Mouse (Mus musculus) cerebellum, adult 11-12 months (tissue): ENCODE measurements around the gene Scaf8.
A peak's percentile ranks its signal among the peaks of the same experiment; 100 is the strongest.
"Not testable (repeated sequence)": the region's sequence is repeated elsewhere in the genome, so short reads cannot be mapped to it uniquely, and the experiment has no call there.

ENCODE experiments used
- DNase-seq: peaks from one replicate; pipeline ENCODE4 v3.0.0; 2022

The Scaf8 gene

DNA sequence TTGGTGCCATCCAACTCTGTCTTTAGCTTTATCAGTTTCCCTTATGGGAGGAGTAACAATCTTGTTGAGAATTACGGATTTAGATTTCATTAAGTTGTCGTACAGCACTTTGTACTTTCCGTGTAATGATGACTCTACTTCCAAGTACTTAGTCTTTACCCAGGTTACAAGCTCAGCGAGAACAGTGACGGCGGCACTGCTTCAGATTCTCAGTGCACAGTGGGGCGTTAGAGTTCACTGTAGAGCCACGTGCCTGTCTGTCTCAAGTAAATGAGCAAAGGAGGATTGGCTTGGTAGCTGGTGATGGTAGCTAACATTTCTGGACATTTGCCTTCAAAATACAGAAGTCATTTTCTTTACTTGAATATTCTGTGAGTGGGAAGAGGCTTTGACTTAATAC, 6.2 kb downstream of the Scaf8 start:
- not testable (repeated sequence) for DNase-seq

DNA sequence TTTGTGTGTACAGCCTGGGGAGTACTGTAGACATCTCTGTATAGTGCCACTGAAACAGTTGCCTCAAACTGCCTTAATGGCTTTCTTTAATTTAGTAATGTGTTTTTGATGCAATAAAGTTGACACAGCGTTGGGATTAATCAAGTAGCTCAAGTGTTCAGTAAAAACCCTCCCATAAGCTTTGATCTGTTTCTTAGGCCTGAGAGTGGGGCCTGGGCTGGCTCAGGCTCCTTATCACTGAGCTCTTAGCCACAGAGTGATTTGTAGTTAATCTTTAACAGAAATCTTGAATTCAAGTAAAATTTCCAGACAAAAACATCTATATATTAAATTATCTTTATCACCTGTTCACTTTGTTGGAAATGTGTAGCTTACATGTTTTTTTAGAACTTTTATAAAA, 8.8 kb downstream of the Scaf8 start:
- not testable (repeated sequence) for DNase-seq

DNA sequence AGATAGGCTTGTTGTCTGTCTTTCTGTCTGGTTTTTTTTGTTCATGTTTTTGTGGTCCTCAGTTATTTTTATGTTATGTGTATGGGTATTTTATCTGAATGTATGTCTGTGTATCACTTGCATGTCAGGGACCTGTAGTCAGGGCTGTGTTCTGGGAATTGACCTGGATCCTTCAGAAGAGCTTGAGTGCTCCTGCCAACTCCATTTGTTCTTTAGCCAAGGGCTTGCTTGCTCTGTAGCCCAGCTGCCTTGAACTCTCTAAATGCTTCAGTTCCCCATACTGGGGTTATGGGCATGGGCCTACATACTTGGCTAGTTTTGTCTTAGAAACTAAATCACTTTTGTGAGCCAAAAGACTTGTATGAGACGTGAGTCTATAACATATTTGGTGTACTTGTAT, 13.9 kb downstream of the Scaf8 start:
- no peak for DNase-seq

DNA sequence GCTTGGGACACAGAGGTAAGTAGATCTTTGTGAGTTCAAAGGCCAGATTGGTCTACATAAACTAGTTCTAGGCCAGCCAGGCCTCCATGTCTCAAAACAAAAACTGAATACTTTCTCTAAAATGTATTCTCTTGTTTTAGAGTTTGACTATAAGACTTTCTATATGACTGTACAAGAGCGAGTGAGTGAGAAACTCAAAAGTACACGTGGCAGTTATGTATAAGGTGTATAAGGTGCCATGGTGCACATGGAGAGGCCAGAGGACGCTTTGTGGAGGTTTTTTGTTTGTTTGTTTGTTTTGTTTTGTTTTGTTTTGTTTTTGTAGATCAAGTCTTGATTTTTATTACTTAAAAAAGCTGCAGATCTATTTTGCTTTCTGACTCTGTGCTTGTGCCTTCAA, 15.0 kb downstream of the Scaf8 start:
- DNase-seq, result no peak

DNA sequence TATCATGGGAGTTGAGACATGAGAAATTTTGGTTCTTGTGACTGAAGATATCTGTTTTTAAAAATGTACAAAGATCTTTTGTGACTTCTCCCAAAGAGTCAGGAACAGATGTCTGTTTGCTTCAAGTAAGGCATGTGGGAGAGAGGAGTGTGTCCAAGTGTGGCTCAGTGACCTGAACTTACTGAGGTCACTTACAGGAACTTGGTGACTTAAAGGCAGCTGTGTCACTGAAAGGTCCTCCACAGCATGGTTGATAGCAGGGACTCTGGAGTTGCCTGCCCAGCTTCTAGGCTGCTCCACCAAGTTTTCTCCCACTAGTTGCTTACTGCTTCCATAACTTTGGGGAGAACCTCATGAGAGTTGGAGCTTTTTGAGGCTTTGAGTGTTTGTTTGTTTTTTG, 20.6 kb downstream of the Scaf8 start:
- DNase-seq, result no peak

DNA sequence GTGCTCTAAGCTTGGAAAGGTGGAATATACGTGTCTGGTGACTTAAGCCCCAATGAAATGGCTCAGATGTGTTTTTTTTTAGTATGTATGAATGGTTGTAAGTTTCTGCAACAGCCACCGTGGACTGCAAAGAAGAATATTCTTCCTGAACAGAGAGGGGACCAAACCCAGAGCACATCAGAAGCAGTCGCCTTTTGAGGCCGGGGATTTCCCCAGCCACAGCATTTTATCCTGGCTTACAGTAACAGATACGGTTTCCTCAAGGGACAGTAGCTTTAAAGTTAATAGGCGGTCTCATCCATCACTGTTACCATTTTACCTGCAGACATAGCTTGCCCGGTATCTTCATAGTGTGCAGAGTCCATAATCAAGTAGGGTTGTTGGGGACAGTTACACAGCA, 21.4 kb downstream of the Scaf8 start:
- DNase-seq, result no peak

- no peak for DNase-seq
Measured at GRCm38 (mm10) chr17:3138387-3138786, 23.6 kb downstream of the Scaf8 start.

- DNase-seq, result no peak
Measured at GRCm38 (mm10) chr17:3140100-3140499, 25.3 kb downstream of the Scaf8 start.

DNA sequence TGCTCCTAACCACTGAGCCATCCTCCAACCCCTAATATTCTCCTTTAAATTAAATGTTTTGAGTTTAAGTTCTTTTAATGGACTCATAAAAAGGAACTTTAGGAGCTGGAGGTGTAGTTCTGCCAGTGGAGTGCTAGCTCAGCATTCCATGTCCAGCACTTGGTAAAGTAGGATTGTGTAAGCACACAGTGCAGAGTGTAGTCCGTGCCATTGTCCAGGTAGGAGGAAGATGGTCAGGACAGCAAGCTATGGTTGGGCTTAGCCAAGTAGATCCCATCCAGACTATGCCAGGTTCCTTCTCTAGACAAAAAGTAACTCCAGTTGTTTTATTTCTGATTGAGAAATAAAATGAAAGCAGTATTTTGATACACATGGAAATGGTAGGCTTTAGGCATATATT, 34.1 kb downstream of the Scaf8 start:
- DNase-seq, result no peak

DNA sequence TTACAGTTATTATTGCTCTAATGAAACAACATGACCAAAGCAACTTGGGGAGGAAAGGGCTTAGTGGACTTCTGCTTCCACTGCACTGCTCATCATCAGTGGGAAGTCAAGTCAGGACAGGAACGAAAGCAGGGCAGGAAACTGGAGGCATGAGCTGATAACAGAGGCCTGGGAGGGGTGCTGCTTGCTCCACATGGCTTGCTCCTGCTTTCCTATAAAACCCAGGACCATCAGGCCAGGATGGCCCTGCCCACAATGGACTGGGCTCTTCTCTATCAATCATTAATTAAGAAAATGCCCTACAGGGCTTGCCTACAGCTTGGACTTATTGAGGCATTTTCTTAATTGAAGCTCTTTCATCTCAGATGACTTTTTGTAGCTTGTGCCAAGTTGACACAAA, 34.8 kb downstream of the Scaf8 start:
- no peak for DNase-seq

DNA sequence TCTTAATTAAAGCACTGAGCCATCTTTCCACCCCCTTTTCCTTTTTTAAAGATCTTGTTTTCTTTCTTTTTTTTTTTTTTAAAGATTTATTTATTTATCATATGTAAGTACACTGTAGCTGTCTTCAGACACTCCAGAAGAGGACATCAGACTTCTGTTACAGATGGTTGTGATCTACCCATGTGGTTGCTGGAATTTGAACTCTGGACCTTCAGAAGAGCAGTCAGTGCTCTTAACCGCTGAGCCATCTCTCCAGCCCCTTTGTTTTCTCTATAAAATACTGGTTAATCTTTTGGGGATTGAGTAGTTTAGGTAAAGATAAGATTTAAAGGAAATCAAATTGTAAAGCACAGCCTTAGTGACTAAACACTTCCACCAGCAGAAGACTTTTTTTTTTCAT, 35.9 kb downstream of the Scaf8 start:
- not testable (repeated sequence) for DNase-seq

DNA sequence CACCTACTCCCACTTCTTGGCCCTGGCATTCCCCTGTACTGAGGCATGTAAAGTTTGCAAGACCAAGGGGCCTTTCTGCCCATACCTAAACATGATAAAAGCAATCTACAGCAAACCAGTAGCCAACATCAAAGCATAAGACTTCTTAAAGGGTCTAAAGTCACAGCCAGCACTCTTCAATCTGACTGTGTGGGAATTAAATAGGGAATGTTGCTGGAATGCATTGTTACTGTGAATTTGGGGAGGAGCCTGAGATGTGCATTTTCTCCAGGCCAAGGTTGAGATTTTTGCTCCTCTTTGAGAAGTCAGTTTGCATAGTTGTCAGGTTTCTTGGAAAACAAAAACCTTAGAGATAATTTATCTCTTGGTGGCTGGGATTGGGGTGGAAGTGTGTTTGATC, 36.4 kb downstream of the Scaf8 start:
- no peak for DNase-seq

DNA sequence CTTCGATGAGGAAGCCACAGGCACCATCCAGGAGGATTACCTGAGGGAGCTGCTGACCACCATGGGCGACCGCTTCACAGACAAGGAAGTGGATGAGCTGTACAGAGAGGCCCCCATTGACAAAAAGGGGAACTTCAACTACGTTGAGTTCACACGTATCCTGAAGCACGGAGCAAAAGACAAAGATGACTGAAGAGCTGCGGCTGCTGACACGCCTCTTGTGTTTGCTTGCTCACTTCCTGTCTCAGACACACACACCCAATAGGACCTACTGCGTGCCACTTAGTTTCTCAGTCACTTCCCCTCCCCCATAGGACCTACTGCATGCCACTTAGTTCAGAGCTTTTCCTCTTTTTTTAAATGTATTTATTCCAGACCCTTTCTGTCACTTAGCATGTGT, 41.4 kb downstream of the Scaf8 start:
- DNase-seq, result not testable (repeated sequence)

DNA sequence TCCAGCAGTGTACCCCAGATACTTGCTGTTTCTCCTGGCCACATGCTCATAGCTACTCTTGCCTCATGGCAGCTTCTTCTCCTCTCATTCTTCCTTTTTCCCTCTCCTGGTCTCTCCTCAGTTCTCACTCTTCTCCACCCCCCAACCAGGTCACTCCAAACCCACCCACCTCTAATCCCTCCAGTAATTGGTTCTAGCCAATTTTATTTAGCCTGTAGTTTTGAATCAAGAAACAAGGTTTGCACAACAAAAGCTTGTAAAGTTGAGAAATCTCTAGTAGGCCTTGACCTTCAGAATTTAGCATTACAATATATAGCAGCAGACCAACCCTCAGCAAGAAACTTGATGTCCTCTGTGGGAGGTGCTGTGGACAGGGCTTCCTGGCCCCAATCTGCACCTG, 42.2 kb downstream of the Scaf8 start:
- no peak for DNase-seq

DNA sequence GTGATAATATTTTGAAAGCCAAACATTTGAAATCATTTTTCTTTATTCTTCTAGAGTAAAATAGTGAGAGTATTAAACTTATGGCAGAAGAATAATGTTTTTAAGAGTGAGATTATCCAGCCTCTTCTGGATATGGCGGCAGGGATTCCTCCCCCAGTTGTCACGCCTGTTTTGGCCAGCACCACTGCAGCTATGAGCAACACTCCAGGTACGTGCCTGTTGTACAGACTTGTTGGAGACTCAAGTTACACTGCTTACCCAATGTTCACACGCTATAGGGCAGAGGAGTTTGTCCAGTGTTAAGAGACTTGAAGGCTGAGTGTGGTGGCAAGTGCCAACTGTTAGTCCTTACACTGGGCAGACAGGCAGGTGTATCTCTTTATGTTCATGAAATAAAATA, 48.1 kb downstream of the Scaf8 start:
- no peak for DNase-seq

DNA sequence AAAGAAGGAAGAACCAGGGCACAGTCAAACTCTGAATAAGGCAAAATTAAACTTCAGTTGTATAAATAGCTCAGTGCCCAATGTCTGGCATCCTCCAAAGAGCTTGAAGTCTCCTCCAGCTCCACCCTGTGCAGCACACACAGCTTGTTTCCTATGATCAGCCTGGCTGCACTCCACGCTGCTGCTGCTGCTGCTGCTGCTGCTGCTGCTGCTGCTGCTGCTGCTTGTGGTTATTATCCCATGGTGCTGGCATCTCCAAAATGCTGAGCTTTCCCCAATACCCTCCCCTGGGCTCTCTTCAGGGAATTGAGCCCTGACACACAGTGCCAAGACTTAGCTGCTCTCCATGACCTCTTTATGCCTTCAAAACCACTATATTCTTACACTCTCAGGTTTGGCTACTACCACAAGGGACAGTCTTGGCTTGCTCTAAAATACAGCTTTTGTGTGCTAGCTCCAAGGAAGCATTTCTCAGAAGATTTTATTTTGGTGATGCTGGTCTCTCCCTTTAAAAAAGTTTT, 65.7 kb downstream of the Scaf8 start:
- not testable (repeated sequence) for DNase-seq

DNA sequence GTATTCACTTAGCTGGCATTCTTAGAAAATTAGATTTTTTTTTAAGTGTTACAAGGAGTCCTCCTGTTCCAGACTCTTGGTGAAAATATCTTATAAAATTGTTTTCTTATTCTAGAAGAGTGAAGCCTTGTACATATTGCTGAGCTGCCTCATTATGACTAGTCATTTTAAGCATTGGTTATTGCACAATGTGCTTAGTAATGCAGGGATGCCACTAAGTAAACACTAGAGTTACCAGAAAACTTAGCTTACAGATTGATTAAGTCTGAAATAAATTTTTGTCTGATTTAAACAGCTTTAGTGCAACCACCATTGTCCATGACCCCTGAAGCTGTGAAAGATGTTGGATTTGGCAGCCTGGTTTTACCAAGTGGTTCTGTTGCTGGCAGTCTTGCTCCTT, 80.7 kb downstream of the Scaf8 start:
- DNase-seq, result not testable (repeated sequence)

GRCm38 (mm10) chr17:3200328-3200727, 85.6 kb downstream of the Scaf8 start:
- no peak for DNase-seq

GRCm38 (mm10) chr17:3203916-3204315, 89.1 kb downstream of the Scaf8 start:
- no peak for DNase-seq

- no peak for DNase-seq
Measured at GRCm38 (mm10) chr17:3204826-3205405, 90.1 kb downstream of the Scaf8 start.

GRCm38 (mm10) chr17:3206527-3207398, 92.0 kb downstream of the Scaf8 start:
- DNase-seq, result peak; percentile 34

DNA sequence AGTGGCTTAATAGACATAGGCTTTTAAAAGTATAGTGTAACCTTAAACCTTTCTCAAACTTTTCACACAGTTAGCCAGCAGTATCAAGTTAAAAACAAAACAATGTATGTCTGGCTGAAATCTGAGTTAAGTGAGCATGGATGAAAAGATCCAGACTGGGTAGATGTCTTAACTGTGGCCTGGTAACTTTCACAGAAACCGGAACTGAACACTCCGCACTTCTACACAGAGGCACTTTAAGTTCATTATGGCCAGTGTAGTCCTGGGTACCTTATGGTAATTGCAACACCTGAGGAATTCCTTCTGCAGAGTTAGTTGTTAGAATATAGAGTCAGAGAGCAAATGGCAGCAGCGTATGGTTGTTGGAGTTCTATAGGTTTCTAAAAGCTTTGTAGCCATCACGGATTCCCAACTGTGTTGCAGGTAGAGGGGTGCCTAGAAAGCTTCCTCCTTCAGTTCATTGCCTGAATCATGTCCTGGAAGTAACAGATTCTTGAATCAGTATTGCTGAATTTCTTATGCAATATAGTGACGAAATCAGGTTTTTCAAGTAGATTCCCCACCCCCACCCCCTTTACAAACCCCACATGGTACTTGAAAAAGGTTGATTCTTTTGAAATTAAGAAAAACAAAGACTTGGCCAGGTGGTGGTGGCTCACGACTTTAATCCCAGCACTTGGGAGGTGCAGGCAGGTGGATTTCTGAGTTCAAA, 92.9 kb downstream of the Scaf8 start:
- no peak for DNase-seq

DNA sequence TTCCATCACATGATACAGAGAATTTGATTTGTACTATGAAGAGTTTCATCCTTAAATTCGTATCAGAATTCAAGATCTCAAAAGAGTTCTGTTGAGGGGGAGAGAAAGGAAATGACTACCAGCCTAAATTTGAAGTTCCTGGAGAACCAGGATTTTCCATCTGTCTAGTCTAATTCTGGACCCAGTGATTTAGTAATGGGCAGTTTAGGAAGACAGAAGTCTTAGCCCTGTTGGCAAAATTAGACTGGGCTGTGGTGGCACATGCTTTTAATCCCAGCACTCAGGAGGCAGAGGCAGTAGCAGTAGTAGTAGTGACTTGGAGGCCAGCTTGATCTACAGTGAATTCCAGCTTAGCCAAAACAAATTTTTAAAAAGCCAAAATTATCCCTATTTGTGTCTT, 93.7 kb downstream of the Scaf8 start:
- DNase-seq, result no peak

GRCm38 (mm10) chr17:3209581-3209980, 94.8 kb downstream of the Scaf8 start:
- DNase-seq, result no peak
